Mouse (Mus musculus): Measurements from ENCODE around the gene Gabrp.

The Gabrp gene

GRCm38 (mm10) chr11:33529576-33529975 is 49.2 kb downstream of the Gabrp start:
- DNase-seq (ENCODE audit: low read depth, low spot score) = no peak

- DNase-seq (ENCODE audit: low read depth, low spot score) = no peak
These were observed 65.3 kb downstream of the Gabrp start, which contains the start of gene Ranbp17 for GRCm38 (mm10) chr11:33513376-33513991. Ranbp17 (minus strand) TSS chr11:33513746.

- DNase-seq (ENCODE audit: low read depth, low spot score) = no peak
These were observed 65.8 kb downstream of the Gabrp start for GRCm38 (mm10) chr11:33512854-33513375.

DNA sequence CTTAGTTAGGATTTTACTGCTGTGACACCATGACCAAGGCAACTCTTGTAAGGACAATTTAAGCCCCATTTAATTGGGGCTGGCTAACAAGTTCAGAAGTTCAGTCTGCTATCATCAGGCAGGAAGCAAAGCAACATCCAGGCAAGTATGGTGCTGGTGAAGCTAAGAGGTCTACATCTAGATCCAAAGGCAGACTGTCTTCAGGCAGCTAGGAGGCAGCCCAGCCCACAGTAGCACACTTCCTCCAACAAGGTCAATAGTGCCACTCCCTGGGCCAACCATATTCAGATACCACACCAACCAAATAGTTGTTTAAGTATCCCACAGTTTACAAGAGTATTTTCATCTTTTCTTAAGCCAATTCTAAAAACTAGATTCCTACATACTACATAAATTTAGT is 69.4 kb downstream of the Gabrp start:
- no peak for DNase-seq (ENCODE audit: low read depth, low spot score)

All from 3T3-L1 (cell line).